Comparison of ENCODE assay signal across 25 mouse cellular contexts in genomic region chr6:115943498-115944427, GRCm38 (mm10). TPM values are rescaled to one million over a fixed set of nuclear protein-coding genes. Genes with fewer than 3 reads are reported as not detected.
DNase-seq lines count a peak whose midpoint lies in the region; ATAC-seq and TF ChIP-seq lines count a peak whose summit lies in the region.
"Had no signal": no experiment of that assay in that cellular context is flagged by ENCODE, and none has a peak within 500 bp of the region (broad histone marks: within the 10 kb centered on the region; RNA-seq: fewer than 3 reads in every experiment).

No protein-coding gene starts in this region.

- H3K4me2 ChIP-seq in lung, embryonic 14.5 days = no peak overlapping the region
- H3K4me2 ChIP-seq: limb, embryonic 12.5 days had no signal

- H3K27ac ChIP-seq in lung, embryonic 14.5 days (ENCODE audit: low read depth) = no peak overlapping the region
- peak overlapping the region; percentile 31; the same call in 1 of the 2 replicates for H3K27ac ChIP-seq in brown adipose tissue, adult 24 weeks (replicated peaks; ENCODE audit: low read depth, low read length)
- H3K27ac ChIP-seq in macrophage = peak overlapping the region; percentile 21
- H3K27ac ChIP-seq: forebrain, embryonic 10.5 days; limb, embryonic 12.5 days; midbrain, embryonic 10.5 days had no signal

- H3K36me3 ChIP-seq in lung, embryonic 14.5 days (ENCODE audit: insufficient read depth) = no peaks in the 10 kb centered on the region
- H3K36me3 ChIP-seq in macrophage (ENCODE audit: inconsistent target) = no peaks in the 10 kb centered on the region
- H3K36me3 ChIP-seq: forebrain, embryonic 10.5 days; limb, embryonic 12.5 days; midbrain, embryonic 10.5 days had no signal

- peak; percentile 68 for DNase-seq in adrenal gland, adult 2 months
- no peak for DNase-seq in adrenal gland, postnatal 14 days
- peak; percentile 26 for DNase-seq in lung, embryonic 14.5 days
- DNase-seq in lung, postnatal 25 days (ENCODE audit: low spot score) = no peak
- DNase-seq in retina, postnatal 1 day = no peak
- DNase-seq in kidney, adult 9 months = no peak
- DNase-seq: adrenal gland, postnatal 10 days; cerebellum, postnatal 25 days; lung, adult 2 months; thymus, postnatal 14 days had no signal

- peaks cover 10% of the 10 kb centered on the region; the same call in 1 of the 2 replicates for H3K4me1 ChIP-seq in lung, embryonic 14.5 days (ENCODE audit: insufficient read depth)
- peaks cover 8% of the 10 kb centered on the region for H3K4me1 ChIP-seq in brown adipose tissue, adult 24 weeks (ENCODE audit: control insufficient read depth, insufficient read depth, insufficient read length, low read length)

- TF ChIP-seq CTCF in lung, embryonic 14.5 days (IDR thresholded peaks at IDR 0.05; ENCODE audit: low read depth) = no peak

- 53% methylated on average over 9 of the region's 9 CpGs for WGBS in lung, embryonic 14.5 days
- WGBS in macrophage (ENCODE audit: missing documents) = 74% methylated on average over 9 of the region's 9 CpGs

- no peak for ATAC-seq in lung, embryonic 14.5 days (ENCODE audit: insufficient read depth)

- H3K27me3 ChIP-seq in lung, embryonic 14.5 days (ENCODE audit: insufficient read depth, low read length) = no peaks in the 10 kb centered on the region

- no peaks in the 10 kb centered on the region for H3K9me3 ChIP-seq in lung, embryonic 14.5 days (ENCODE audit: low read depth, low read length)
- H3K9me3 ChIP-seq: forebrain, embryonic 10.5 days; limb, embryonic 12.5 days; midbrain, embryonic 10.5 days had no signal

- H3K9ac ChIP-seq in lung, embryonic 14.5 days = no peak overlapping the region
- H3K9ac ChIP-seq: limb, embryonic 12.5 days had no signal

- H3K4me3 ChIP-seq in lung, embryonic 14.5 days (ENCODE audit: low read depth, low read length) = no peak overlapping the region
- H3K4me3 ChIP-seq in brown adipose tissue, adult 24 weeks (ENCODE audit: insufficient read depth, low read depth, low read length) = no peak overlapping the region
- no peak overlapping the region for H3K4me3 ChIP-seq in macrophage (ENCODE audit: inconsistent target)
- H3K4me3 ChIP-seq: forebrain, embryonic 10.5 days; limb, embryonic 12.5 days; midbrain, embryonic 10.5 days had no signal

- H3K79me2 ChIP-seq in macrophage (ENCODE audit: inconsistent target) = no peaks in the 10 kb centered on the region

RNA-seq across cellular contexts. Expression of gene H1foo, which starts 1.0 kb away (rescaled TPM):
- not detected for total RNA-seq in adrenal gland, adult 2 months (2021)
- polyA plus RNA-seq in adrenal gland, adult 2 months (2012; rRNA removed) = not detected in 2 replicates
- not detected in 2 replicates for total RNA-seq in adrenal gland, postnatal 14 days (2021)
- not detected in 2 replicates for polyA plus RNA-seq in lung, embryonic 14.5 days (2014; fragmentation: Nextera tagmentation; extraction: Ambion mirVana)
- not detected in 2 replicates for polyA plus RNA-seq in brown adipose tissue, adult 24 weeks (2012; ENCODE audit: insufficient read depth, insufficient read length, missing spikeins)
- total RNA-seq in macrophage (2018; cell fraction: chromatin; rRNA removed) = 1 to 10 TPM in 1 of 26 experiments, not detected in 25; 1.4 TPM
- under 1 TPM in 3 of 26 experiments, not detected in 23; 0.14 to 0.42 (median 0.19) TPM for total RNA-seq in macrophage (2018; cell fraction: cytosol; rRNA removed)
- total RNA-seq in macrophage (2018; cell fraction: nucleus; rRNA removed) = under 1 TPM in 1 of 26 experiments, not detected in 25; 0.76 TPM
- not detected in 3 replicates for polyA plus RNA-seq in macrophage (2018)
- total RNA-seq: adrenal gland, postnatal 10 days; gastrocnemius, postnatal 4 days; hematopoietic stem cell, adult 5-6 weeks; left cerebral cortex, adult 18-20 months; monocyte, adult 5-6 weeks had no signal
- polyA plus RNA-seq: forebrain, embryonic 10.5 days; frontal cortex, adult 2 months; kidney, embryonic 14.5 days; large intestine, adult 2 months; limb, embryonic 12.5 days; lung, adult 2 months; midbrain, embryonic 10.5 days; neural tube, embryonic 14.5 days; spleen, adult 2 months; stomach, embryonic 16.5 days had no signal

RNA-seq across cellular contexts. Expression of gene Rho, which starts 12.2 kb away (rescaled TPM):
- total RNA-seq in adrenal gland, adult 2 months (2021) = under 1 TPM; 0.52 to 0.95 TPM
- 2.2 and 3.4 TPM in 2 replicates for polyA plus RNA-seq in adrenal gland, adult 2 months (2012; rRNA removed)
- total RNA-seq in adrenal gland, postnatal 14 days (2021) = 0.56 and 0.74 TPM in 2 replicates
- 0.09 and 0.18 TPM in 2 replicates for polyA plus RNA-seq in lung, embryonic 14.5 days (2014; fragmentation: Nextera tagmentation; extraction: Ambion mirVana)
- polyA plus RNA-seq in brown adipose tissue, adult 24 weeks (2012; ENCODE audit: insufficient read depth, insufficient read length, missing spikeins) = not detected in 2 replicates
- 1 to 10 TPM in 6 of 26 experiments, under 1 TPM in 12, not detected in 8; 0.19 to 2.0 (median 0.68) TPM for total RNA-seq in macrophage (2018; cell fraction: chromatin; rRNA removed)
- under 1 TPM in 5 of 26 experiments, not detected in 21; 0.03 to 0.13 (median 0.10) TPM for total RNA-seq in macrophage (2018; cell fraction: cytosol; rRNA removed)
- total RNA-seq in macrophage (2018; cell fraction: nucleus; rRNA removed) = 1 to 10 TPM in 5 of 26 experiments, under 1 TPM in 14, not detected in 7; 0.16 to 1.2 (median 0.54) TPM
- polyA plus RNA-seq in macrophage (2018) = not detected in 3 replicates
- total RNA-seq: monocyte, adult 5-6 weeks had no signal
- polyA plus RNA-seq: kidney, embryonic 14.5 days had no signal

RNA-seq across cellular contexts. Expression of gene Plxnd1, which starts 51.0 kb away (rescaled TPM):
- total RNA-seq in adrenal gland, adult 2 months (2021) = 100 to 1,000 TPM; 168 to 181 TPM
- 279 and 288 TPM in 2 replicates for polyA plus RNA-seq in adrenal gland, adult 2 months (2012; rRNA removed)
- total RNA-seq in adrenal gland, postnatal 14 days (2021) = 154 and 173 TPM in 2 replicates
- polyA plus RNA-seq in lung, embryonic 14.5 days (2014; fragmentation: Nextera tagmentation; extraction: Ambion mirVana) = 81.9 and 84.2 TPM in 2 replicates
- polyA plus RNA-seq in brown adipose tissue, adult 24 weeks (2012; ENCODE audit: insufficient read depth, insufficient read length, missing spikeins) = 20.2 and 24.0 TPM in 2 replicates
- total RNA-seq in macrophage (2018; cell fraction: chromatin; rRNA removed) = 1,000 to 10,000 TPM in 1 of 26 experiments, 100 to 1,000 TPM in 25; 192 to 1,896 (median 380) TPM
- total RNA-seq in macrophage (2018; cell fraction: cytosol; rRNA removed) = 100 to 1,000 TPM; 198 to 344 (median 273) TPM
- 100 to 1,000 TPM; 233 to 720 (median 426) TPM for total RNA-seq in macrophage (2018; cell fraction: nucleus; rRNA removed)
- polyA plus RNA-seq in macrophage (2018) = 130 to 283 TPM (median 243 TPM) in 3 replicates

Comparison
In these comparisons a context has a peak if more than half of its experiments do, and no peak if none do; other contexts are left out.
1. DNase-seq: peak in adrenal gland, adult 2 months (single experiment) and lung, embryonic 14.5 days (single experiment); none in adrenal gland, postnatal 14 days (single experiment), lung, postnatal 25 days (single experiment), retina, postnatal 1 day (single experiment) and kidney, adult 9 months (single experiment).